Mouse (Mus musculus) frontal cortex, postnatal 36 days (tissue): ENCODE data around the gene Col5a3.

ENCODE experiments used
- DNase-seq, 2 experiments: peaks; one replicate each; pipeline ENCODE4 v3.0.0; 2022; ENCODE audit warnings: low spot score in 2 of 2

Col5a3 gene

GRCm38 (mm10) chr9:20805159-20805495, 9.7 kb downstream of the Col5a3 start:
- DNase-seq, result no peak

GRCm38 (mm10) chr9:20804266-20805158, 10.4 kb downstream of the Col5a3 start:
- DNase-seq, result peak; percentile 39 to 57

GRCm38 (mm10) chr9:20794108-20794806, 20.6 kb downstream of the Col5a3 start:
- DNase-seq, result peak; percentile 49 to 57

GRCm38 (mm10) chr9:20790345-20790744, 24.5 kb downstream of the Col5a3 start:
- no peak for DNase-seq

GRCm38 (mm10) chr9:20789651-20790050, 25.2 kb downstream of the Col5a3 start:
- DNase-seq, result no peak

- no peak for DNase-seq
These were observed 26.9 kb downstream of the Col5a3 start for GRCm38 (mm10) chr9:20787992-20788391.

GRCm38 (mm10) chr9:20785055-20785454, 29.8 kb downstream of the Col5a3 start:
- no peak for DNase-seq

GRCm38 (mm10) chr9:20781286-20781685, 33.6 kb downstream of the Col5a3 start:
- DNase-seq, result no peak

- DNase-seq, result no peak
These were observed 49.6 kb downstream of the Col5a3 start for GRCm38 (mm10) chr9:20765274-20765673.

GRCm38 (mm10) chr9:20763099-20763498, 51.8 kb downstream of the Col5a3 start:
- DNase-seq, result no peak

- no peak for DNase-seq
These were observed 52.5 kb downstream of the Col5a3 start for GRCm38 (mm10) chr9:20762197-20762961.

- no peak for DNase-seq
These were observed 53.5 kb downstream of the Col5a3 start for GRCm38 (mm10) chr9:20761388-20761787.

- no peak for DNase-seq
These were observed 54.1 kb downstream of the Col5a3 start for GRCm38 (mm10) chr9:20760813-20761212.

GRCm38 (mm10) chr9:20758896-20759295, 56.0 kb downstream of the Col5a3 start:
- DNase-seq, result no peak

- no peak for DNase-seq
These were observed 56.6 kb downstream of the Col5a3 start for GRCm38 (mm10) chr9:20758243-20758642.

- peak in 1 of 2 experiments; percentile 47 for DNase-seq
These were observed 57.5 kb downstream of the Col5a3 start for GRCm38 (mm10) chr9:20757087-20757955.

- DNase-seq, result no peak
These were observed 58.7 kb downstream of the Col5a3 start for GRCm38 (mm10) chr9:20756081-20756700.

- no peak for DNase-seq
These were observed 60.5 kb downstream of the Col5a3 start for GRCm38 (mm10) chr9:20754335-20754734.

- no peak for DNase-seq
These were observed 63.3 kb downstream of the Col5a3 start for GRCm38 (mm10) chr9:20751477-20752029.

GRCm38 (mm10) chr9:20749213-20749612, 65.7 kb downstream of the Col5a3 start:
- no peak for DNase-seq
